Mouse (Mus musculus) lung, adult 2 months (tissue): ENCODE measurements around the gene Cdk9. TPM values are rescaled to one million over a fixed set of nuclear protein-coding genes. Genes with fewer than 3 reads are reported as not detected.

Experiments used
- DNase-seq: peaks from one replicate; pipeline ENCODE4 v3.0.0; 2022
- H3K4me1 ChIP-seq: fragments of 200-500 bp; 2 replicates; pipeline ENCODE4 v1.6.1; 2011; ENCODE audit warnings: low read length; ENCODE audit not compliant: control insufficient read depth, insufficient read depth
- H3K4me3 ChIP-seq: fragments of 200-500 bp; replicated peaks from 2 replicates; pipeline ENCODE3; 2011; ENCODE audit warnings: low read depth, mild to moderate bottlenecking, control low read depth, low read length; ENCODE audit errors: extremely low read depth
- CTCF ChIP-seq: fragments of 200-500 bp; IDR thresholded peaks from 2 replicates; pipeline ENCODE4 v1.5.1; 2011; ENCODE audit warnings: mild to moderate bottlenecking, low read length, control low read depth; ENCODE audit not compliant: insufficient read depth
- POLR2A ChIP-seq: fragments of 200-500 bp; IDR thresholded peaks from 2 replicates; pipeline ENCODE4 v1.6.1; 2011; ENCODE audit warnings: low read depth, mild to moderate bottlenecking, control low read depth, low read length, borderline replicate concordance; ENCODE audit errors: extremely low read depth
- WGBS: fragments of 180-500 bp; shearing (Covaris S2); methylation state at CpG from one replicate; pipeline ENCODE4 v1.1.7; 2018; 5-methylcytosine and 5-hydroxymethylcytosine counted together
- polyA plus RNA-seq: library from polyadenylated mRNA; depleted of rRNA; stranded (reverse); fragments of >200 nt; gene quantifications from 2 replicates; pipeline ENCODE4 v1.2.3, GENCODE M21; 2012

Gene Cdk9
- polyA plus RNA-seq, 1 experiment: 137 TPM

GRCm38 (mm10) chr2:32686640-32687039, 26.2 kb downstream of the Cdk9 start:
- H3K4me3 ChIP-seq: no peak overlapping the region
- TF ChIP-seq POLR2A (no peak), CTCF (no peak)
- no peak for DNase-seq
- WGBS: 94% methylated on average over 6 of the region's 6 CpGs
- H3K4me1 ChIP-seq: no peaks in the 10 kb centered on the region

GRCm38 (mm10) chr2:32685807-32686206, 27.1 kb downstream of the Cdk9 start:
- TF ChIP-seq CTCF (no peak), POLR2A (no peak)
- DNase-seq: no peak
- no peaks in the 10 kb centered on the region for H3K4me1 ChIP-seq
- no peak overlapping the region for H3K4me3 ChIP-seq
- 82% methylated on average over 3 of the region's 3 CpGs for WGBS

GRCm38 (mm10) chr2:32684681-32685428, 28.0 kb downstream of the Cdk9 start:
- Histone ChIP-seq H3K4me3 (no peak overlapping the region), H3K4me1 (no peaks in the 10 kb centered on the region)
- no peak for DNase-seq
- 78% methylated on average over 15 of the region's 15 CpGs for WGBS
- TF ChIP-seq CTCF (no peak), POLR2A (no peak)

GRCm38 (mm10) chr2:32683701-32684100, 29.2 kb downstream of the Cdk9 start:
- no peak for TF ChIP-seq POLR2A
- TF ChIP-seq CTCF: no peak
- WGBS: 87% methylated on average over 10 of the region's 10 CpGs
- DNase-seq: no peak

GRCm38 (mm10) chr2:32682721-32683417, 30.0 kb downstream of the Cdk9 start:
- no peak for DNase-seq
- Histone ChIP-seq H3K4me1 (no peaks in the 10 kb centered on the region), H3K4me3 (no peak overlapping the region)
- TF ChIP-seq POLR2A: no peak
- TF ChIP-seq CTCF: no peak
- 72% methylated on average over 14 of the region's 14 CpGs for WGBS

More at GRCm38 (mm10) chr2:32683701-32684100, 29.2 kb downstream of the Cdk9 start:
- Histone ChIP-seq H3K4me1 (no peaks in the 10 kb centered on the region), H3K4me3 (no peak overlapping the region)

- no peak for TF ChIP-seq CTCF
- no peak for TF ChIP-seq POLR2A
- DNase-seq: no peak
- Histone ChIP-seq H3K4me1 (no peaks in the 10 kb centered on the region), H3K4me3 (no peak overlapping the region)
- WGBS: 63% methylated on average over 6 of the region's 6 CpGs
Observed at GRCm38 (mm10) chr2:32681754-32682153, 31.1 kb downstream of the Cdk9 start.

- H3K4me1 ChIP-seq: no peaks in the 10 kb centered on the region
- 83% methylated on average over 19 of the region's 19 CpGs for WGBS
- no peak overlapping the region for H3K4me3 ChIP-seq
- DNase-seq: no peak
- no peak for TF ChIP-seq CTCF
- no peak for TF ChIP-seq POLR2A
Observed at GRCm38 (mm10) chr2:32680961-32681650, 31.8 kb downstream of the Cdk9 start.

GRCm38 (mm10) chr2:32680051-32680451, 32.8 kb downstream of the Cdk9 start:
- TF ChIP-seq POLR2A (no peak), CTCF (no peak)
- Histone ChIP-seq H3K4me3 (no peak overlapping the region), H3K4me1 (no peaks in the 10 kb centered on the region)
- no peak for DNase-seq
- 34% methylated on average over 7 of the region's 7 CpGs for WGBS

- no peak overlapping the region for H3K4me3 ChIP-seq
- TF ChIP-seq CTCF (no peak), POLR2A (no peak)
- DNase-seq: no peak
- WGBS: 73% methylated on average over 7 of the region's 7 CpGs
- H3K4me1 ChIP-seq: no peaks in the 10 kb centered on the region
Observed at GRCm38 (mm10) chr2:32677683-32678082, 35.2 kb downstream of the Cdk9 start.
